Mouse (Mus musculus): Measurements from ENCODE around the gene Tenm3.

DNA sequence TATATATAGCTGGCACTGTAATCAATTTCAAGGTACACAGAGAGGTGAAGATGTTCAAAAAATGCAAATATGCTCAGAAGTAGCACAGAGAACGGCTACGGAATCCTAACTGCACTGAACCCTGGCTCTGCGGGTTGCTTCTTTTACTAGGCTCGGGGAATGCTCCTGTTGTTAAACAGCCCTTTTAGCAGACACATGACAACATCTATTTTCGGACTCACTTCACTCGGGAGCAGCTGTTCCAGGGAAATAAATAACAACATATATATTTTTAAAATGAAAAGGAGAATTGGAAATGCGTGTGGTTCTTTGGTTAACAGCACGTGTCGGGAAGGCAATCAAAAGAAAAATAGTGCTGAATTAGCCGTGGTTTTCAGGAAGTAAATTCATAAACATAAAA is 457.9 kb downstream of the Tenm3 start:
- TF ChIP-seq EP300 (IDR thresholded peaks at IDR 0.05; ENCODE audit: low read depth) (no peak), CTCF (IDR thresholded peaks at IDR 0.05; ENCODE audit: low read depth) (no peak)
